Mouse (Mus musculus): Measurements from ENCODE around the gene Btnl2.

GRCm38 (mm10) chr17:34346041-34346440 lies 8.6 kb upstream of the Btnl2 start:
- TF ChIP-seq CTCF (conservative IDR thresholded peaks at IDR 0.05; ENCODE audit: low read length), result no peak
- no peak for TF ChIP-seq NANOG (IDR thresholded peaks at IDR 0.05; ENCODE audit: borderline replicate concordance, low read length)
- no peak for TF ChIP-seq POU5F1 (IDR thresholded peaks at IDR 0.05; ENCODE audit: borderline replicate concordance, low read length)
